Mouse (Mus musculus) splenic B cell, adult 2 months (primary cell): ENCODE results near the gene Shd.

Experiments
- DNase-seq: peaks from one replicate; pipeline ENCODE4 v3.0.0-alpha.2; 2011; ENCODE audit warnings: low read depth, low spot score
- H3K27me3 ChIP-seq: 2 replicates; pipeline ENCODE4 v1.6.1; 2012; ENCODE audit warnings: mild to moderate bottlenecking, low read length, moderate library complexity, mixed read lengths; ENCODE audit not compliant: control insufficient read depth, poor library complexity, insufficient read depth, severe bottlenecking
- H3K36me3 ChIP-seq: 2 replicates; pipeline ENCODE4 v1.6.1; 2012; ENCODE audit warnings: mild to moderate bottlenecking, low read length, moderate library complexity, mixed read lengths; ENCODE audit not compliant: control insufficient read depth, poor library complexity, insufficient read depth, severe bottlenecking

The Shd gene

DNA sequence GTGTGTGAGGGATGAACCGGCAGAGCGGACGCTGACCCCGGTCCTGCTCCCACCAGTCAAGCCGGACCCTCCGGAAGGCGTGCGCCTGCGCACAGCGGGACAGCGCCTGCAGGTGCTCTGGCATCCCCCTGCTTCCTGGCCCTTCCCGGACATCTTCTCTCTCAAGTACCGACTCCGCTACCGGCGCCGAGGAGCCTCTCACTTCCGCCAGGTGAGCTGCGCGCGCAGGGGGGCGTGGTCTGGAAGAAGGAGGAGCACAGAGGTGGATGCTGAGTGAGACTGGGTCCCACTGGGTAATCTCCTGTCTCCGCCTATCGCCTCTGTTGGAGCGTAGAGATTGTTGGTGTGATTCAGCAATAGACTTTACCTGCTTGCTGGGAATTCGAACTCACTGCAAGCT lies 14.1 kb upstream of the Shd start:
- H3K27me3 ChIP-seq, result no peaks in the 10 kb centered on the region
- DNase-seq, result no peak
- no peaks in the 10 kb centered on the region for H3K36me3 ChIP-seq

GRCm38 (mm10) chr17:55956591-55956990 lies 13.7 kb upstream of the Shd start:
- H3K27me3 ChIP-seq, result no peaks in the 10 kb centered on the region

GRCm38 (mm10) chr17:55957168-55957567 lies 13.1 kb upstream of the Shd start:
- peak; percentile 82 for DNase-seq
- Histone ChIP-seq H3K27me3 (no peaks in the 10 kb centered on the region), H3K36me3 (no peaks in the 10 kb centered on the region)

More at GRCm38 (mm10) chr17:55956591-55956990, 13.7 kb upstream of the Shd start:
- H3K36me3 ChIP-seq, result no peaks in the 10 kb centered on the region
- DNase-seq, result no peak

DNA sequence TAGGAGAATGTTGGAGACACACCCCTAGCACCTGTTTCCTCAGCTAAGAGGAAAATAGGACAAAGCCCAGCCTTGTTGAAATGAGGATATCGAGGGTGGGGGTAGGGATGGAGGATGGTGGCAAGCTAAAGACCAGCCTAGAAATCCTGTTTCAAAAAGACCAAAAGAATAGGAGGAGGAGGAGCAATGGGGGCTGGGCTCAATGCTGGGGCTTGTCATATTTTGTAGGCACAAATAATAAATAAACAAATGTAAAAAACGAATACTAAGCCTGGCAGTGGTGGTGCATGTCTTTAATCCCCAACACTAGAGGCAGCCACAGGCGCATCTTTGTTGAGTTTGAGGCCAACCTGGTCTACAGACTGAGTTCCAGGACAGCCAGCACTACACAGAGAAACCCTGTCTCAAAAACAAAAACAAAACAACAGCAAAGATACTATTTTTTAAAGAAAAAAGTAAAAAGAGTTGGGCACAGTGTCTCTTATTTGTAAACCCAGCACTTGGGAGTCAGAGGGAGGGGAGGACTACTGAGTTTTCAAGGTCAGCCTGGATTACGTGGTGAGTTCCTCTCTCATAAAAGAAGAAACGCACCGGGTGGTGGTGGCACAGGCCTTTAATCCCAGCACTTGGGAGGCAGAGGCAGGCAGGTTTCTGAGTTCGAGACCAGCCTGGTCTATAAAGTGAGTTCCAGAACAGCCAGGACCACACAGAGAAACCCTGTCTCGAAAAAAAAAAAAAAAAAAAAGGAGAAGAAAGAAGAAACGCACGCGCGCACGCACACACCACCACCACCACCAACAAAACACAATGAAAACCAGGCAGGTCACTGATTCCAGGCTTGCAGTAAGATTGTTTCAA lies 12.3 kb upstream of the Shd start:
- no peaks in the 10 kb centered on the region for H3K36me3 ChIP-seq
- no peaks in the 10 kb centered on the region for H3K27me3 ChIP-seq
- DNase-seq, result no peak

- no peaks in the 10 kb centered on the region for H3K36me3 ChIP-seq
- no peaks in the 10 kb centered on the region for H3K27me3 ChIP-seq
- no peak for DNase-seq
Observed at GRCm38 (mm10) chr17:55958584-55958886, 11.7 kb upstream of the Shd start.

GRCm38 (mm10) chr17:55958918-55959728 lies 11.1 kb upstream of the Shd start, which contains the start of gene Yju2:
Gene Yju2 (plus strand): TSS chr17:55959099.
- Histone ChIP-seq H3K36me3 (no peaks in the 10 kb centered on the region), H3K27me3 (no peaks in the 10 kb centered on the region)
- peak; percentile 96 for DNase-seq

DNA sequence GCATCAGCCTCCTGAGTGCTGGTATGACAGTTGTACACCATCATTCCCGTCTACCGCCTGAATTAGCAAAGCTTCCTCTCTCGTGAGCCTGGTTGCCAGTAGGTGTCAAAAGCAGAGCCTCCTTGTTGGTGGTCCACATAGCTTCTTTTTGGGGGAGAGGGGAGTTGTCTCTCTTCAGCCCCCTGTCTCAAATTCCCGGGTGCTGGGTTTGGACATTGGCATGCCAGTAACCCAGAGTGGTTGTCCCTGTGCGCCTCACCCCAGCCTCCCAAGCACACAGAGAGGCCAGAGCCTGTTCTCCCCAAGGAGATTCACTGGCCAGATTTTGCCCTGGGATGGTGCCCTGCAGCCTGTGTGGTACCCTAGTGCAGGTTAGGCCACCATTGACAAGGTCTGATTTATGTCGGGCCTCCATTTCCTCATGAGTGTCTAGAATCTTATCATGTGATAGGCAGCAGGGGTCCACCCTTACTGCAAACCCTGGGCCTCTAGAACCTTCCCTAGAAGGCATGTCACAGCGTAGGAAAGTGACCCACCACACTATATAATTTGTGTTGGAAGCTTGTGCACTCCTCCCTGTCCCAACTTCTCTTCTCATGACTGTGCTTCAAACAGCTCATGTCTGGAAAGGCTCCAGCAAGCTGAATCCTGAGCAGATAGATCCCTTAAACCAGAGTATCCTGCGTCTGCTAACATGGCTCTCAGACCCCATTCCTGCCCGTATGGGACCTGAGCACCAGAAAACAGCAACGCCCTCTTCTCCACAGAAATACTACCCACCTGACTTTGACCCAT lies 10.1 kb upstream of the Shd start:
- no peak for DNase-seq

DNA sequence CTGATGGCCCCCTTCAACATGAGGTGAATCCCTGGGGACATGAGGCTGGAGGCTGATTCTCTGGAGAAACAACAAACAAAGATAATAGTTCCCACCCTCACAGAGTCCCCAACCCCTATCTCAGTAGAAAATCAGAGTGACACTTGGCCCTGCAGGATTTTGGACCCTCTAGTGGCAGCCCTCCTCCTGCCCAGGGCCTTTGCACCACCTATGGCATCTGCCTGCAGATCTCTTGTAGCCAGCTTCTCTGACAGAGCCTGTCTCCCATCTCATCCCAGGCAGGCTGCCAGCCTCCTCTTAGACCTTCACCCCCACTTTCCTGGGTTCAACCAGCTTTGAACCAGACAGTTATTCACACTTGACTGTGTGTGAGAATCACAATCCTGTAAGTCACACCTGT lies 9.5 kb upstream of the Shd start:
- H3K27me3 ChIP-seq, result no peaks in the 10 kb centered on the region
- no peak for DNase-seq
- H3K36me3 ChIP-seq, result 0 out of 2 replicates have a peak, but pooled peaks cover under 1% of the 10 kb centered on the region

More for the DNA sequence above, 10.1 kb upstream of the Shd start:
- Histone ChIP-seq H3K36me3 (no peaks in the 10 kb centered on the region), H3K27me3 (no peaks in the 10 kb centered on the region)

DNA sequence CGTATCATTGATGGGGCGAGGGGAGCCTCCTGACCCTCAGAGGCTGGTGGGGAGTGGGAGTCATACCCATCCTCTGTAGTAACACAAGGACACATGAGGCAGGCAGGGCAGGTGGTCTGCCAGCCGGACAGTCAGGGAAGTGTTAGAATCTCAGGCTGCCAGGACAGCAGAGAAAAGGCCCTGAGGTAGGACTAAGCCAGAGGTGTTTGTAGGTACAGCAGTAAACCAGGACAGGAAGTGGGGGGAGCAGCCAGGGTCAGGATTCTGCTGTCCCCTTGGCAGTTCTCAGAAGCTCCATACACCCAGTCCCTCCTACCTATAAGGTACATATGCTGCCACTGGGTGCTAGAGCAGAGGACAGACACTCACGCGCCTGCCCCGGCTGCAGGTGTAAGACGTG lies 8.6 kb upstream of the Shd start:
- Histone ChIP-seq H3K27me3 (no peaks in the 10 kb centered on the region), H3K36me3 (0 out of 2 replicates have a peak, but pooled peaks cover 1% of the 10 kb centered on the region)
- DNase-seq, result no peak

DNA sequence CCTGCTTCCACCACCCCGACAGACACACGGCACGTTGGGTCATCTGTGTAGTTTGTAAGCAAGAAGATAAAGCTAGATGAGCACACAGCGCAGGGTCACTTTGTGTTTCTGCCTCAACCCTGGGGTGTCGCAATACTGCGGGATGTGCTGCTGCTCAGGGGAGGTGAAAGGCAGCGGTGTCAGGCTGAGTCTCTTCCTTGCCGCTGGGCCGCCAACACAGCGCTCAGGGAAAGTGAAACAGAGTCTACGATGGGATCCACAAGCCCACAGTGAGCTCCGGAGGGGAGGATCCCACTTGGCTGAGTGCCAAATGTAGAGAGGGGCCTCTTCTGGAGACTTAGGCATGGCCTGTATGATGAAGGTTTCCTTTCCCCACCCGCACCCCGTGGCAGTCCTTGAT lies 7.1 kb upstream of the Shd start:
- no peaks in the 10 kb centered on the region for H3K27me3 ChIP-seq

DNA sequence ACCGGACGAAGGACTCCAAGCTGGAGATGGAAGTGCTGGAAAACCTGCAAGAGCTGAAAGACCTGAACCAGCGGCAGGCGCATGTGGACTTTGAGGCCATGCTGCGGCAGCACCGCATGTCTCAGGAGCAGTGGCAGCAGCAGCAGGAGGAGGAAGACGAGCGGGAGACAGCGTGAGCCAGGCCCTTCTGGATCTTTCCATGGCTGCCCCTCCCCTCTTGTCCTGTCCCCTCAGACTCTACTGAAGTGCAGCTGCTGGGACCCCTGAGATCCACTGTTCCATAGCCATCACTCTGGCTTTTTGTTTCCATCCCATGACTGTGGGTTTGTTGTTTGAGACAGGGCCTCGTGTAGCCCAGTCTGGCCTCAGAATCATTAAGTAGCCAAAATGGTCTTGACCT lies 5.8 kb upstream of the Shd start:
- Histone ChIP-seq H3K36me3 (0 out of 2 replicates have a peak, but pooled peaks cover 1% of the 10 kb centered on the region), H3K27me3 (no peaks in the 10 kb centered on the region)

More for the DNA sequence above, 7.1 kb upstream of the Shd start:
- DNase-seq, result no peak
- 0 out of 2 replicates have a peak, but pooled peaks cover 1% of the 10 kb centered on the region for H3K36me3 ChIP-seq

DNA sequence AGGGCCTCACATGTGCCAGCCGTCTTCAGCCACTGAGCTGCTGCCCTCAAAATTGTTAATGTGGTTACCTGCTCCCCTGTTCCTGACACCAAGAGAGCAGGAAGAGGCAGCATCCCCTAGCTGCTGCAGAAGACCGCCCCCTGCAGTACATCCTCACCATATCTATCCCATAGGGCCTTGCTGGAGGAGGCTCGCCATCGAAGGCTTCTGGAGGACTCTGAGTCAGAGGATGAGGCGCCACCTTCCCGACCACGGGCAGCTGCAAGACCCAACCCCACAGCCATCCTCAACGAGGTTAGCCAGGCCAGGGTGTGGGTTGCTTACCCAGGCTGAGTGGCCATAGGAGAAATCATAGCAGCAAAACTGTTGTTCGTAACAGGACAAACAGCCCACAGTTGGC lies 5.3 kb upstream of the Shd start:
- no peak for DNase-seq
- no peaks in the 10 kb centered on the region for H3K27me3 ChIP-seq
- H3K36me3 ChIP-seq, result 0 out of 2 replicates have a peak, but pooled peaks cover 1% of the 10 kb centered on the region

More for the DNA sequence above, 5.8 kb upstream of the Shd start:
- DNase-seq, result no peak

GRCm38 (mm10) chr17:55967186-55967585 lies 3.1 kb upstream of the Shd start:
- DNase-seq, result no peak
- Histone ChIP-seq H3K36me3 (0 out of 2 replicates have a peak, but pooled peaks cover 1% of the 10 kb centered on the region), H3K27me3 (no peaks in the 10 kb centered on the region)

GRCm38 (mm10) chr17:55968210-55968609 lies 2.1 kb upstream of the Shd start:
- 0 out of 2 replicates have a peak, but pooled peaks cover 1% of the 10 kb centered on the region for H3K36me3 ChIP-seq
- no peaks in the 10 kb centered on the region for H3K27me3 ChIP-seq
- DNase-seq, result no peak
